9 mouse cellular contexts compared by ENCODE assay signal in the genomic region with DNA sequence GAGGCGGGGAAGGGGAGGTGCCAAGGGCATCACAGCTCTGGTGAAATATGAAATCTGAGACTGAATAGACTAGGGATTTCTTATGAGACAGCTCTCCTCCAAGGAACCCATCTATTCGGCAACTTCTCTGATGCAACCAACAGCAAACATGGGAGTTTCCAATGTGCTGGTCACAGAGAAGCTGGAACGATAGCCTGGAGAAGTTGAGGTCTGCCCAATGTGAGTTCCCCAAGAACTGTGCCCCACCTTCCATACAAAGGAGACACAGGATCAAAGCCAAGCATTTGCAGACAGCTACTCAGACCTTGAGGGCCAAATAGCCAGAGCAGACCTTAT. TPM values are rescaled to one million over a fixed set of nuclear protein-coding genes. Genes with fewer than 3 reads are reported as not detected.
A peak's percentile ranks its signal among the peaks of the same experiment; 100 is the strongest.
DNase-seq lines count a peak whose midpoint lies in the region; ATAC-seq and TF ChIP-seq lines count a peak whose summit lies in the region.
"Had no signal": no experiment of that assay in that cellular context is flagged by ENCODE, and none has a peak within 500 bp of the region (broad histone marks: within the 10 kb centered on the region; RNA-seq: fewer than 3 reads in every experiment).

No protein-coding gene starts in this region.

- H3K4me2 ChIP-seq in heart, embryonic 16.5 days (ENCODE audit: low read depth, low read length) = no peak overlapping the region
- H3K4me2 ChIP-seq in lung, embryonic 16.5 days (ENCODE audit: low read depth, low read length) = no peak overlapping the region

- H3K4me3 ChIP-seq in heart, embryonic 16.5 days (ENCODE audit: low read length) = no peak overlapping the region
- H3K4me3 ChIP-seq in lung, embryonic 16.5 days (ENCODE audit: low read length) = no peak overlapping the region
- H3K4me3 ChIP-seq in embryonic fibroblast, embryonic 13.5 days (ENCODE audit: insufficient read depth, low read length) = no peak overlapping the region
- H3K4me3 ChIP-seq in olfactory bulb, adult 2 months (ENCODE audit: insufficient read depth, low read depth, low read length) = no peak overlapping the region

- no peaks in the 10 kb centered on the region for H3K27me3 ChIP-seq in heart, embryonic 16.5 days (ENCODE audit: control insufficient read depth, insufficient read depth, low read length)
- H3K27me3 ChIP-seq in lung, embryonic 16.5 days (ENCODE audit: control insufficient read depth, insufficient read depth, low read depth, low read length) = no peaks in the 10 kb centered on the region

- DNase-seq in heart, postnatal 14 days = no peak
- DNase-seq in lung, postnatal 14 days = no peak
- DNase-seq in frontal cortex, postnatal 14 days (ENCODE audit: low spot score in 2 of 2) = no peak
- no peak for DNase-seq in yolk sac, embryonic 10.5 days (ENCODE audit: low spot score)

- no peak for TF ChIP-seq CTCF in embryonic fibroblast, embryonic 13.5 days (IDR thresholded peaks at IDR 0.05; ENCODE audit: borderline replicate concordance, insufficient read depth, low read length)
- TF ChIP-seq CTCF in olfactory bulb, adult 2 months (IDR thresholded peaks at IDR 0.05; ENCODE audit: insufficient read depth, low read depth, low read length) = no peak

- ATAC-seq in heart, embryonic 16.5 days (replicated peaks; ENCODE audit: extremely low read depth, insufficient read depth, low FRiP score) = no peak
- ATAC-seq in lung, embryonic 16.5 days (ENCODE audit: low read depth) = no peak

- WGBS in heart, embryonic 16.5 days = 67% methylated on average over 3 of the region's 3 CpGs
- 36% methylated on average over 3 of the region's 3 CpGs for WGBS in lung, embryonic 16.5 days
- 62% methylated on average over 3 of the region's 3 CpGs for WGBS in olfactory bulb, adult 2 months

- no peak overlapping the region for H3K9ac ChIP-seq in heart, embryonic 16.5 days (ENCODE audit: low read length)
- no peak overlapping the region for H3K9ac ChIP-seq in lung, embryonic 16.5 days (ENCODE audit: low read length)

- peaks cover 36% of the 10 kb centered on the region for H3K4me1 ChIP-seq in heart, embryonic 16.5 days (ENCODE audit: control insufficient read depth, insufficient read depth, low read length)
- H3K4me1 ChIP-seq in lung, embryonic 16.5 days (replicated peaks; ENCODE audit: control insufficient read depth, insufficient read depth, low read length) = peaks cover 32% of the 10 kb centered on the region
- no peaks in the 10 kb centered on the region for H3K4me1 ChIP-seq in embryonic fibroblast, embryonic 13.5 days (ENCODE audit: control insufficient read depth, insufficient read depth, low read length)
- peaks cover 38% of the 10 kb centered on the region for H3K4me1 ChIP-seq in olfactory bulb, adult 2 months (ENCODE audit: control insufficient read depth, insufficient read depth, low read length)

- TF ChIP-seq POLR2A in embryonic fibroblast, embryonic 13.5 days (IDR thresholded peaks at IDR 0.05; ENCODE audit: low read depth, low read length) = peak; percentile 41; the same call in 1 of the 2 replicates
- TF ChIP-seq POLR2A in olfactory bulb, adult 2 months (IDR thresholded peaks at IDR 0.05; ENCODE audit: insufficient read depth, low read depth, low read length) = no peak

- H3K36me3 ChIP-seq in heart, embryonic 16.5 days (ENCODE audit: control insufficient read depth, insufficient read depth) = 0 out of 2 replicates have a peak, but pooled peaks cover 2% of the 10 kb centered on the region
- no peaks in the 10 kb centered on the region for H3K36me3 ChIP-seq in lung, embryonic 16.5 days (ENCODE audit: control insufficient read depth, insufficient read depth, low read length)

- intact Hi-C loops in heart, postnatal 14 days (cut with DNase I) = loop anchor here (5.0 kb wide), 1 partner anchor 74 kb away; no protein-coding TSS in a partner anchor

- H3K9me3 ChIP-seq in heart, embryonic 16.5 days (replicated peaks; ENCODE audit: control insufficient read depth, low read length) = no peaks in the 10 kb centered on the region
- no peaks in the 10 kb centered on the region for H3K9me3 ChIP-seq in lung, embryonic 16.5 days (ENCODE audit: control insufficient read depth, low read length)

- peak overlapping the region; percentile 28; the same call in 1 of the 2 replicates for H3K27ac ChIP-seq in heart, embryonic 16.5 days (ENCODE audit: low read length)
- peak overlapping the region; percentile 82 for H3K27ac ChIP-seq in lung, embryonic 16.5 days (ENCODE audit: low read length)
- H3K27ac ChIP-seq in embryonic fibroblast, embryonic 13.5 days (ENCODE audit: insufficient read depth, low read length) = peak overlapping the region; percentile 96
- H3K27ac ChIP-seq in olfactory bulb, adult 2 months (ENCODE audit: insufficient read depth, low read depth, low read length) = peak overlapping the region; percentile 37

RNA-seq across cellular contexts. Expression of a gene that starts 52.6 kb away (rescaled TPM):
- 1.7 and 1.9 TPM in 2 replicates for polyA plus RNA-seq in heart, embryonic 16.5 days (2015; fragmentation: Nextera tagmentation; extraction: Ambion mirVana)
- total RNA-seq in heart, postnatal 14 days (2021) = 1 to 10 TPM in 1 of 2 experiments, under 1 TPM in 1; 0.95 to 1.3 TPM
- polyA plus RNA-seq in lung, embryonic 16.5 days (2015; fragmentation: Nextera tagmentation; extraction: Ambion mirVana) = 9.1 and 11.3 TPM in 2 replicates
- 2.2 and 3.2 TPM in 2 replicates for polyA plus RNA-seq in embryonic fibroblast, embryonic 13.5 days (2011; ENCODE audit: insufficient read length, low read depth, missing spikeins)
- not detected in 2 replicates for polyA plus RNA-seq in olfactory bulb, adult 2 months (2012; ENCODE audit: insufficient read depth, insufficient read length, low replicate concordance, missing spikeins)
- total RNA-seq: megakaryocyte progenitor cell, adult 5-6 weeks had no signal

Comparison
In these comparisons a context has a peak if more than half of its experiments do, and no peak if none do; other contexts are left out.
1. H3K27ac ChIP-seq: peak in every context shown above with its lines; median percentile 96 in embryonic fibroblast, embryonic 13.5 days; 82 in lung, embryonic 16.5 days; 37 in olfactory bulb, adult 2 months; 28 in heart, embryonic 16.5 days.